Comparison of ENCODE assay signal across 2 mouse cellular contexts in genomic region chr1:164249332-164249711, GRCm38 (mm10).
TF ChIP-seq lines count a peak whose summit lies in the region.

No protein-coding gene starts in this region.

TF ChIP-seq in CH12.LX, 34 proteins besides CTCF, POLR2A, EP300 and RAD21 (continued from another document):
- TF ChIP-seq BHLHE40 (IDR thresholded peaks at IDR 0.05; ENCODE audit: low read depth, low read length), result peak; percentile 37; the same call in 1 of the 2 replicates
- peak; percentile 80 for TF ChIP-seq MAX (IDR thresholded peaks at IDR 0.05; ENCODE audit: low read length)
- peak; percentile 74 for TF ChIP-seq SIN3A (IDR thresholded peaks at IDR 0.05; ENCODE audit: low read length)
- TF ChIP-seq POLR2AphosphoS2 (IDR thresholded peaks at IDR 0.05; ENCODE audit: low read depth, low read length), result no peak
- no peak for TF ChIP-seq MAZ (IDR thresholded peaks at IDR 0.05; ENCODE audit: low read depth, low read length)
- peak; percentile 87; the same call in 1 of the 2 replicates for TF ChIP-seq UBTF (IDR thresholded peaks at IDR 0.05; ENCODE audit: low read depth, low read length)
- TF ChIP-seq MYC (IDR thresholded peaks at IDR 0.05; ENCODE audit: low read depth, low read length), result peak; percentile 77
- TF ChIP-seq TBP (conservative IDR thresholded peaks at IDR 0.05; ENCODE audit: low read depth, low read length), result no peak
TF ChIP-seq in CH12.LX: peak in this region for 6.

TF ChIP-seq in myocyte, 11 proteins besides CTCF, POLR2A, EP300 and RAD21 (continued from another document):
- TF ChIP-seq MAX (IDR thresholded peaks at IDR 0.05; ENCODE audit: low read depth) (no peak), POLR2AphosphoS2 (IDR thresholded peaks at IDR 0.05; ENCODE audit: insufficient read length, low read depth) (no peak), E2F4 (IDR thresholded peaks at IDR 0.05; ENCODE audit: insufficient read depth) (no peak), MYOD1 (IDR thresholded peaks at IDR 0.05; ENCODE audit: control insufficient read depth in 1 of 3, insufficient read length in 2 of 3, low read depth in 2 of 3) (no peak), SRF (IDR thresholded peaks at IDR 0.05; ENCODE audit: control insufficient read depth, insufficient read length, low read depth) (no peak), TCF12 (IDR thresholded peaks at IDR 0.05; ENCODE audit: insufficient read depth, poor library complexity, severe bottlenecking) (no peak), MYOG (IDR thresholded peaks at IDR 0.05; ENCODE audit: control insufficient read depth in 1 of 3, insufficient read depth in 1 of 3, insufficient read length in 2 of 3, low read depth in 2 of 3) (no peak), USF1 (IDR thresholded peaks at IDR 0.05; ENCODE audit: low read depth) (no peak), TCF3 (IDR thresholded peaks at IDR 0.05; ENCODE audit: insufficient read length, low read depth) (no peak)
